Mouse (Mus musculus) kidney, postnatal 0 days (tissue): ENCODE data around the gene Tcaim. TPM values are rescaled to one million over a fixed set of nuclear protein-coding genes. Genes with fewer than 3 reads are reported as not detected.
"Not testable (repeated sequence)": the region's sequence is repeated elsewhere in the genome, so short reads cannot be mapped to it uniquely, and the experiment has no call there.

Experiments
- ATAC-seq: fragments of 200-750 bp; cut with Nextera tagmentation; replicated peaks from 2 replicates; pipeline ENCODE4 v1.8.0; 2017; ENCODE audit warnings: low read depth, moderate number of reproducible peaks, moderate TSS enrichment, moderate library complexity; ENCODE audit not compliant: low FRiP score
- DNase-seq: peaks from one replicate; pipeline ENCODE4 v3.0.0-alpha.2; 2016; ENCODE audit warnings: low spot score
- H3K27ac ChIP-seq: fragments of 300-500 bp; sonication (generic); 2 replicates; pipeline ENCODE4 v1.5.1; 2014; ENCODE audit warnings: mild to moderate bottlenecking
- H3K27me3 ChIP-seq: fragments of 300-500 bp; sonication (generic); 2 replicates; pipeline ENCODE4 v1.6.1; 2014; ENCODE audit warnings: low read length, mixed read lengths; ENCODE audit not compliant: insufficient read depth
- H3K36me3 ChIP-seq: fragments of 300-500 bp; sonication (generic); 2 replicates; pipeline ENCODE4 v1.6.1; 2014; ENCODE audit warnings: low read length, mixed read lengths; ENCODE audit not compliant: insufficient read depth
- H3K4me1 ChIP-seq: fragments of 300-500 bp; sonication (generic); replicated peaks from 2 replicates; pipeline ENCODE4 v1.6.1; 2014; ENCODE audit warnings: antibody characterized with exemption, low read length, mixed read lengths; ENCODE audit not compliant: insufficient read depth
- H3K4me2 ChIP-seq: fragments of 300-500 bp; sonication (generic); 2 replicates; pipeline ENCODE4 v1.6.1; 2014; ENCODE audit warnings: mild to moderate bottlenecking, low read length, moderate library complexity, mixed read lengths
- H3K4me3 ChIP-seq: fragments of 300-500 bp; sonication (generic); replicated peaks from 2 replicates; pipeline ENCODE4 v1.5.1; 2014; ENCODE audit warnings: low read depth, low read length
- H3K9ac ChIP-seq: fragments of 300-500 bp; sonication (generic); 2 replicates; pipeline ENCODE4 v1.6.1; 2014; ENCODE audit warnings: low read depth, low read length
- H3K9me3 ChIP-seq: fragments of 300-500 bp; sonication (generic); replicated peaks from 2 replicates; pipeline ENCODE4 v1.6.1; 2016; ENCODE audit warnings: low read length, inconsistent platforms, mixed read lengths
- CTCF ChIP-seq: IDR thresholded peaks from 2 replicates; pipeline ENCODE4 v1.5.1; 2016; ENCODE audit warnings: antibody characterized with exemption, low read depth, mild to moderate bottlenecking, moderate library complexity
- WGBS: fragments of 180-500 bp; shearing (Covaris S2); extraction: QIAGEN DNeasy Blood & Tissue Kit; methylation state at CpG from one replicate; pipeline ENCODE4 v1.1.7; 2014; 5-methylcytosine and 5-hydroxymethylcytosine counted together
- polyA plus RNA-seq: library from polyadenylated mRNA; unstranded; fragments of >200 nt; fragmentation: Nextera tagmentation; extraction: Ambion mirVana; gene quantifications from 2 replicates; pipeline ENCODE4 v1.2.1, GENCODE M21; 2015

Tcaim gene
- polyA plus RNA-seq, 1 experiment from 2014 or later, result 5.9 TPM

DNA sequence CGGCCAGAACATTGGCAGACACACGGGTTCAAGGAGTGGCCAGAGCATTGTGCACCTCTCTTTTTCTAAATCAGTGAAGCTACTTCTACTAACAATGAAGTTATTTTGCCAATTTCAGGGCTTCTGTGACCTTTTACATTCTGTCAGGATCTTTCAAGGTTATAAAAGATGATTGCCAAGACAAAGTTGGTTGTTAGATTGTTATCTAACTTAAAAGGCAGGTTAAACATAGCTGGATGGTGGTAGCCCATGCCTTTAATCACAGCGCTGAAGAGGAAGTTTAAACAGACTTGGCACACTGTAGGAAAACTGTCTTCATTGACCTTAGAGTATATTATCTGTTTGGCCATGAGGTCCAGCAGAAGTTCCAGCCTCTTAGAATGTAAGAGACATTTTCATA, 40.3 kb downstream of the Tcaim start:
- H3K9ac ChIP-seq, result no peak overlapping the region
- no peak overlapping the region for H3K27ac ChIP-seq
- H3K4me1 ChIP-seq, result no peaks in the 10 kb centered on the region
- TF ChIP-seq CTCF, result no peak
- DNase-seq, result no peak
- H3K4me3 ChIP-seq, result no peak overlapping the region
- no peak overlapping the region for H3K4me2 ChIP-seq
- H3K36me3 ChIP-seq, result 0 out of 2 replicates have a peak, but pooled peaks cover 6% of the 10 kb centered on the region
- H3K27me3 ChIP-seq, result no peaks in the 10 kb centered on the region
- 83% methylated on average over 3 of the region's 3 CpGs for WGBS
- no peak for ATAC-seq
- H3K9me3 ChIP-seq, result no peaks in the 10 kb centered on the region

DNA sequence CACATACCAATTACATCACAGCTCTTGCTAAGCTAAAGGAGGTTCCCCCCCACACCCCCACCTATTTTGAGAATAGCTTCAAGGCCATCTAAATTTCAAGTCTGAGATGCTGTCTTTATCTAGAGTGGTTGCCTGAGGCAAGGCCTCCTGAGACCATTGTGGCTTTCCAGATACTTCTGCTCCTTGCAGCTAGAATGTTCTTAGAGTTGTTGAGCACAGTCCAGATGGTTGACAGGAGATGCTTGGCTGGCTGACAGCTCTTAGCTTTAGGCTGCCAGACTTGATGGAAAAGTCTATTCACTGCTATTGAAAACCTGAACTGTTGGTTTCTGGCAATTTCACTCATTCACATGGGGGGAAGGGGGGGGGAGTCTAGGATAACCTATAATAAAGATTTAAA, 40.8 kb downstream of the Tcaim start:
- ATAC-seq, result no peak
- no peak overlapping the region for H3K9ac ChIP-seq
- TF ChIP-seq CTCF, result no peak
- no peaks in the 10 kb centered on the region for H3K4me1 ChIP-seq
- no peak overlapping the region for H3K27ac ChIP-seq
- H3K36me3 ChIP-seq, result peaks cover 10% of the 10 kb centered on the region; the same call in 1 of the 2 replicates
- no peaks in the 10 kb centered on the region for H3K9me3 ChIP-seq
- no peaks in the 10 kb centered on the region for H3K27me3 ChIP-seq
- H3K4me3 ChIP-seq, result no peak overlapping the region
- no peak overlapping the region for H3K4me2 ChIP-seq
- DNase-seq, result no peak

DNA sequence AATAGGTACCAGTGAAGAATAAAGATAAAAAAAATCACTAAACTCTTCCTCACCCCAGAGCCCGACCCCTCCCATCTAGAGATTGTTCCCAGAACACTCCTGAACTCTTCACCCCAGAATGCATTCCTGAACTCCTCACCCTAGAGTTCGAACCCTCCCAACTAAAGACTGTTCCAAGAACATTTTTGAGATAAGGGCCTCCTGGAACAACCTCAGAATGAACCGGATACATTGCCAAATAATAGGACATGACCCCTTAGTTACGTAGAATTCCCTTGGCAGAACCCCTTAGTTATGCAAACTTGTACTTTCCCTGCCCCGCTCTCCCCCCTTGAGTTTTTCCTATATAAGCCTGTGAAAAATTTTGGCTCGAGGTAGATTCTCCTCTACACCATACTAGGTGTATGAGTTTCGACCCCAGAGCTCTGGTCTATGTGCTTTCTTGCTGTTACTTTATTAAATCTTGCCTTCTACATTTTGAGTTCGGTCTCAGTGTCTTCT, 42.5 kb downstream of the Tcaim start:
- not testable (repeated sequence) for H3K9me3 ChIP-seq, H3K27me3 ChIP-seq, H3K4me3 ChIP-seq, ATAC-seq, H3K4me1 ChIP-seq, H3K9ac ChIP-seq, H3K27ac ChIP-seq, H3K4me2 ChIP-seq, DNase-seq
- WGBS, result 84% methylated on average over 7 of the region's 8 CpGs
- H3K36me3 ChIP-seq, result peaks cover 26% of the 10 kb centered on the region

DNA sequence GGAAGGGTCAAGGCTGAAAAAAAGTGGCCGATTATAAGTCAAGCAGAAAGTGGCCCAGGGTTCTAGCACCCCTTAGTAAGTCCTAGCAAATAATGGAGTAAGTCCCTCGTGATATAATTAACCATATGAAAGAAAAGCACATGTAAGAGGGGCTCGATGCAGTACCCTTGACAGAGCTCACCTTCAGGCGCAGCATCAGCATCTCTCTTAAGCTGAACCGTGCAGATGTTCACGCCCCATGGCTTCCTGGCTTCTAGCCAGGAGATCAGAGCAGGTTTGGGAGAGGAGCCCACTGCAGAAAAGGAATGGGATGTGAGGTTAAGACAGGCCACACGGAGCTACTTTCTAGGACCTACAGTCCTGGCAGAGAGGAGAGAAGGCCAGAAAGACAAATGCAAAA, 49.2 kb downstream of the Tcaim start:
- no peaks in the 10 kb centered on the region for H3K27me3 ChIP-seq
- peaks cover 14% of the 10 kb centered on the region; the same call in 1 of the 2 replicates for H3K9me3 ChIP-seq
- no peak overlapping the region for H3K27ac ChIP-seq
- DNase-seq (no peak), ATAC-seq (no peak)
- H3K4me3 ChIP-seq, result no peak overlapping the region
- H3K36me3 ChIP-seq, result peaks cover 81% of the 10 kb centered on the region
- WGBS, result 95% methylated on average over 7 of the region's 7 CpGs
- no peak overlapping the region for H3K9ac ChIP-seq
- no peaks in the 10 kb centered on the region for H3K4me1 ChIP-seq
- H3K4me2 ChIP-seq, result no peak overlapping the region
- TF ChIP-seq CTCF, result no peak

DNA sequence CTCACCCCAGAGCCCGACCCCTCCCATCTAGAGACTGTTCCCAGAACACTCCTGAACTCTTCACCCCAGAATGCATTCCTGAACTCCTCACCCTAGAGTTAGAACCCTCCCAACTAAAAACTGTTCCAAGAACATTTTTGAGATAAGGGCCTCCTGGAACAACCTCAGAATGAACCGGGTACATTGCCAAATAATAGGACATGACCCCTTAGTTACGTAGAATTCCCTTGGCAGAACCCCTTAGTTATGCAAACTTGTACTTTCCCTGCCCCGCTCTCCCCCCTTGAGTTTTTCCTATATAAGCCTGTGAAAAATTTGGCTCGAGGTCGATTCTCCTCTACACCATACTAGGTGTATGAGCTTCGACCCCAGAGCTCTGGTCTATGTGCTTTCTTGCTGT, 49.8 kb downstream of the Tcaim start:
- H3K9ac ChIP-seq, H3K27ac ChIP-seq, H3K4me3 ChIP-seq, H3K4me1 ChIP-seq, DNase-seq, H3K27me3 ChIP-seq, H3K4me2 ChIP-seq, ATAC-seq: not testable (repeated sequence)
- WGBS, result 77% methylated on average over 2 of the region's 7 CpGs
- H3K9me3 ChIP-seq, result peaks cover 14% of the 10 kb centered on the region
- peaks cover 87% of the 10 kb centered on the region for H3K36me3 ChIP-seq

DNA sequence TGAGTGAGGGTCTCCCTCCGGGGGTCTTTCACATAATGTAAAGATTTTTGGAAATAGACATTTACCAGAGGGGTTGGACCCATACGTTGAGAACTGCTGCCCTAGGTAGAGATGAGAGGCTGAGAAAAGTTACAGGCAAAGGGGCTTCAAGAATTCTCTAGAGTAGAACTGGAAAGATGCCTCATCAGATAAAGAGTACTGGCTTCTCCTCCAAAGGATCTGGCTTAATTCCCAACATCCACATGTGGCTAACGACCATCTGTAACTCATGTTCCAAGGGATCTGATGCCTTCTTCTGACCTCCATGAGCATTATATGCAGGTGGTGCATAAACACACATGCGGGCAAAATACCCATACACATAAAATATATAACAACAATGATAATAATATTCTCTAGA, 50.3 kb downstream of the Tcaim start:
- no peak for TF ChIP-seq CTCF
- H3K9me3 ChIP-seq, result peaks cover 18% of the 10 kb centered on the region
- no peak overlapping the region for H3K9ac ChIP-seq
- no peaks in the 10 kb centered on the region for H3K27me3 ChIP-seq
- no peak overlapping the region for H3K4me2 ChIP-seq
- H3K36me3 ChIP-seq, result peaks cover 89% of the 10 kb centered on the region
- H3K4me1 ChIP-seq, result no peaks in the 10 kb centered on the region
- no peak overlapping the region for H3K4me3 ChIP-seq
- no peak for DNase-seq
- 95% methylated on average over 4 of the region's 4 CpGs for WGBS
- no peak for ATAC-seq
- no peak overlapping the region for H3K27ac ChIP-seq

DNA sequence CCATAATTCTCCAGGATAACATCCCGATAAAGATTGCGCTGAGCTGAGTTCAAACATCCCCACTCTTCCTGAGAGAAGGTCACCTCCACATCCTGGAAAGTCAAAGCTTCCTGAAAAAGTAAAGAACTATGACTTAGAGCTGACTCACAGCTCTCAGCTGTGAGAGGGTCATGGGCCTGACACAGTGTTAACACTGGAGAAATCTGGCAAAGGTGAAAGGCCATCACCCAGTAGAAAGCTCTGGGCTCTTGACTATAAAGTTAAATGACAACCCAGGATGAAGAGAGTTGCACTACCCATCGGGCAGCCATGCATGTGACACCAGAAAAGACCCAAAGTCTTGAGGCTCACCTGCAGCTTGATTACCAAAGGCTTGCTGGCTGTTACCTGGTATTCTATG, 51.4 kb downstream of the Tcaim start:
- Histone ChIP-seq H3K9me3 (peaks cover 28% of the 10 kb centered on the region), H3K4me1 (no peaks in the 10 kb centered on the region), H3K27ac (no peak overlapping the region), H3K4me3 (no peak overlapping the region), H3K4me2 (no peak overlapping the region), H3K9ac (no peak overlapping the region), H3K27me3 (no peaks in the 10 kb centered on the region), H3K36me3 (peaks cover 91% of the 10 kb centered on the region)
- ATAC-seq (no peak), DNase-seq (no peak)
- 99% methylated on average over 3 of the region's 3 CpGs for WGBS
- no peak for TF ChIP-seq CTCF
